ENCODE assay signal across 8 mouse cellular contexts in the genomic region with DNA sequence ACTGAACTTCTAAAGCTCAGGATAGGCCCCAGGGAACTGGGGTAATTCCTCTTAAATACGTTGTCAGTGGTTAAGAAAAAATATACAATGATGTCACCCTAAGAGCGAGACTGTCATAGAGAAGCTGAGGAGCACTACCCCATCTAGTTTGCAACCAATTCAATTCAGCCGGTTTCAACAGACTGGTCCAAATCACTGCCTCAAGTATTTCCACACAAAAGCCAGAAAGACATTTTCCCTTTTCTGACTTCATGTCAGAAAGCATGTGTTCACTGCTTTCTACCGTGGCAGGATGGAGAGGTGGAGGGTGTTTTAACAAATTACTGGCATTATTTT. TPM values are rescaled to one million over a fixed set of nuclear protein-coding genes. Genes with fewer than 3 reads are reported as not detected.
DNase-seq lines count a peak whose midpoint lies in the region; ATAC-seq and TF ChIP-seq lines count a peak whose summit lies in the region.

No protein-coding gene starts in this region.

- no peak for DNase-seq in kidney, adult 9 months
- peak; percentile 51 for DNase-seq in brain, adult 2 months (ENCODE audit: low read depth, low spot score)
- peak; percentile 53 for DNase-seq in hindbrain, postnatal 0 days (ENCODE audit: low spot score)
- DNase-seq in right cerebral cortex, postnatal 36 days (ENCODE audit: low spot score in 2 of 2): no peak
- no peak for DNase-seq in cerebellum, adult 18-20 months

- no peak for ATAC-seq in kidney, embryonic 14.5 days (ENCODE audit: low FRiP score, low TSS enrichment)
- peak; percentile 41; the same call in 1 of the 2 replicates for ATAC-seq in hindbrain, postnatal 0 days
- ATAC-seq in midbrain, embryonic 16.5 days: peak; percentile 15; the same call in 1 of the 2 replicates
- no peak for ATAC-seq in monocyte, adult 5-6 weeks (replicated peaks; ENCODE audit: insufficient number of reproducible peaks, low FRiP score, low TSS enrichment, poor library complexity, severe bottlenecking)

- H3K9ac ChIP-seq in kidney, embryonic 14.5 days (ENCODE audit: low read depth, low read length): peak overlapping the region; percentile 98
- peak overlapping the region; percentile 93 for H3K9ac ChIP-seq in hindbrain, postnatal 0 days (replicated peaks; ENCODE audit: low read length)
- peak overlapping the region; percentile 96 for H3K9ac ChIP-seq in midbrain, embryonic 16.5 days (ENCODE audit: low read depth, low read length)

- H3K4me2 ChIP-seq in kidney, embryonic 14.5 days (replicated peaks; ENCODE audit: low read depth, low read length): peak overlapping the region; percentile 57
- peak overlapping the region; percentile 70 for H3K4me2 ChIP-seq in hindbrain, postnatal 0 days (ENCODE audit: low read depth, low read length)
- peak overlapping the region; percentile 88 for H3K4me2 ChIP-seq in midbrain, embryonic 16.5 days (ENCODE audit: low read length)

- 10% methylated on average over 4 of the region's 4 CpGs for WGBS in kidney, embryonic 14.5 days
- 5% methylated on average over 4 of the region's 4 CpGs for WGBS in hindbrain, postnatal 0 days
- WGBS in midbrain, embryonic 16.5 days: 0% methylated on average over 4 of the region's 4 CpGs

- H3K36me3 ChIP-seq in kidney, embryonic 14.5 days (ENCODE audit: control insufficient read depth, insufficient read depth, low read length): no peaks in the 10 kb centered on the region
- H3K36me3 ChIP-seq in hindbrain, postnatal 0 days (ENCODE audit: insufficient read depth, low read length): no peaks in the 10 kb centered on the region
- H3K36me3 ChIP-seq in midbrain, embryonic 16.5 days (ENCODE audit: control insufficient read depth, insufficient read depth, low read length): no peaks in the 10 kb centered on the region

- H3K4me3 ChIP-seq in kidney, embryonic 14.5 days (ENCODE audit: low read length): peak overlapping the region; percentile 79
- H3K4me3 ChIP-seq in hindbrain, postnatal 0 days (ENCODE audit: low read length): peak overlapping the region; percentile 59
- peak overlapping the region; percentile 80 for H3K4me3 ChIP-seq in midbrain, embryonic 16.5 days (ENCODE audit: low read depth, low read length)

- peak overlapping the region; percentile 86; the same call in 1 of the 2 replicates for H3K27ac ChIP-seq in kidney, embryonic 14.5 days (ENCODE audit: low read depth, low read length)
- peak overlapping the region; percentile 97 for H3K27ac ChIP-seq in hindbrain, postnatal 0 days
- H3K27ac ChIP-seq in midbrain, embryonic 16.5 days (ENCODE audit: low read length): peak overlapping the region; percentile 97

- no peak for TF ChIP-seq CTCF in hindbrain, postnatal 0 days (IDR thresholded peaks at IDR 0.05; ENCODE audit: low read depth)

- H3K27me3 ChIP-seq in kidney, embryonic 14.5 days (ENCODE audit: control insufficient read depth, insufficient read depth, low read length): 0 out of 2 replicates have a peak, but pooled peaks cover 4% of the 10 kb centered on the region
- no peaks in the 10 kb centered on the region for H3K27me3 ChIP-seq in hindbrain, postnatal 0 days (ENCODE audit: insufficient read depth, low read length)
- H3K27me3 ChIP-seq in midbrain, embryonic 16.5 days (ENCODE audit: control insufficient read depth, insufficient read depth, low read depth, low read length): no peaks in the 10 kb centered on the region

- no peaks in the 10 kb centered on the region for H3K9me3 ChIP-seq in kidney, embryonic 14.5 days (ENCODE audit: control insufficient read depth, low read length)
- H3K9me3 ChIP-seq in hindbrain, postnatal 0 days (ENCODE audit: low read length): no peaks in the 10 kb centered on the region
- no peaks in the 10 kb centered on the region for H3K9me3 ChIP-seq in midbrain, embryonic 16.5 days (replicated peaks; ENCODE audit: control insufficient read depth, low read length, poor library complexity, severe bottlenecking)

- peaks cover 11% of the 10 kb centered on the region; the same call in 1 of the 2 replicates for H3K4me1 ChIP-seq in kidney, embryonic 14.5 days (ENCODE audit: control insufficient read depth, insufficient read depth, low read length)
- 0 out of 2 replicates have a peak, but pooled peaks cover 9% of the 10 kb centered on the region for H3K4me1 ChIP-seq in hindbrain, postnatal 0 days (ENCODE audit: insufficient read depth, low read length)
- peaks cover 26% of the 10 kb centered on the region for H3K4me1 ChIP-seq in midbrain, embryonic 16.5 days (ENCODE audit: control insufficient read depth, insufficient read depth, low read length)

RNA-seq across cellular contexts. Expression of a gene that starts 1.2 kb away (rescaled TPM):
- 118 and 142 TPM in 2 replicates for polyA plus RNA-seq in kidney, embryonic 14.5 days (2014; fragmentation: Nextera tagmentation; extraction: Ambion mirVana)
- total RNA-seq in hindbrain, postnatal 0 days (2014; rRNA removed): 52.7 and 54.4 TPM in 2 replicates
- 153 and 161 TPM in 2 replicates for polyA plus RNA-seq in hindbrain, postnatal 0 days (2015; fragmentation: Nextera tagmentation; extraction: Ambion mirVana)
- 201 and 221 TPM in 2 replicates for polyA plus RNA-seq in midbrain, embryonic 16.5 days (2015; fragmentation: Nextera tagmentation; extraction: Ambion mirVana)
- total RNA-seq in monocyte, adult 5-6 weeks (2017): 16.6 to 38.3 TPM (median 31.8 TPM) in 3 replicates

RNA-seq across cellular contexts. Expression of a gene that starts 14.2 kb away (rescaled TPM):
- polyA plus RNA-seq in kidney, embryonic 14.5 days (2014; fragmentation: Nextera tagmentation; extraction: Ambion mirVana): not detected in 2 replicates
- total RNA-seq in hindbrain, postnatal 0 days (2014; rRNA removed): 10.2 and 10.9 TPM in 2 replicates
- polyA plus RNA-seq in hindbrain, postnatal 0 days (2015; fragmentation: Nextera tagmentation; extraction: Ambion mirVana): 37.6 and 39.4 TPM in 2 replicates
- polyA plus RNA-seq in midbrain, embryonic 16.5 days (2015; fragmentation: Nextera tagmentation; extraction: Ambion mirVana): 21.1 and 28.8 TPM in 2 replicates
- not detected in 3 replicates for total RNA-seq in monocyte, adult 5-6 weeks (2017)

RNA-seq across cellular contexts. Expression of a gene that starts 30.0 kb away (rescaled TPM):
- polyA plus RNA-seq in kidney, embryonic 14.5 days (2014; fragmentation: Nextera tagmentation; extraction: Ambion mirVana): 8.0 and 21.4 TPM in 2 replicates
- 0.29 TPM in 1 of 2 replicates, not detected in the other for total RNA-seq in hindbrain, postnatal 0 days (2014; rRNA removed)
- polyA plus RNA-seq in hindbrain, postnatal 0 days (2015; fragmentation: Nextera tagmentation; extraction: Ambion mirVana): 0.10 and 0.11 TPM in 2 replicates
- 0.04 and 0.09 TPM in 2 replicates for polyA plus RNA-seq in midbrain, embryonic 16.5 days (2015; fragmentation: Nextera tagmentation; extraction: Ambion mirVana)
- not detected in 3 replicates for total RNA-seq in monocyte, adult 5-6 weeks (2017)

RNA-seq across cellular contexts. Expression of a gene that starts 54.3 kb away (rescaled TPM):
- 3.9 and 7.4 TPM in 2 replicates for polyA plus RNA-seq in kidney, embryonic 14.5 days (2014; fragmentation: Nextera tagmentation; extraction: Ambion mirVana)
- 1.4 and 2.5 TPM in 2 replicates for total RNA-seq in hindbrain, postnatal 0 days (2014; rRNA removed)
- 6.6 and 6.7 TPM in 2 replicates for polyA plus RNA-seq in hindbrain, postnatal 0 days (2015; fragmentation: Nextera tagmentation; extraction: Ambion mirVana)
- 4.2 and 4.5 TPM in 2 replicates for polyA plus RNA-seq in midbrain, embryonic 16.5 days (2015; fragmentation: Nextera tagmentation; extraction: Ambion mirVana)
- total RNA-seq in monocyte, adult 5-6 weeks (2017): 0.49 to 0.86 TPM in 2 of 3 replicates, not detected in the other

Comparison
In these comparisons a context has a peak if more than half of its experiments do, and no peak if none do; other contexts are left out.
1. ATAC-seq: peak in hindbrain, postnatal 0 days (single experiment) and midbrain, embryonic 16.5 days (single experiment); none in kidney, embryonic 14.5 days (single experiment) and monocyte, adult 5-6 weeks (single experiment).
2. DNase-seq: peak in brain, adult 2 months (single experiment) and hindbrain, postnatal 0 days (single experiment); none in kidney, adult 9 months (single experiment), right cerebral cortex, postnatal 36 days (0 of 2) and cerebellum, adult 18-20 months (0 of 2).
3. RNA of a gene that starts 14.2 kb away (polyA plus RNA-seq): 37.6 to 39.4 TPM in hindbrain, postnatal 0 days and 21.1 to 28.8 TPM in midbrain, embryonic 16.5 days; not detected in kidney, embryonic 14.5 days; every median in the first group is over 10 times any median in the second.
4. Peak in every context shown above with its lines, with median percentiles within 50 percentile points of each other: H3K27ac ChIP-seq, H3K4me2 ChIP-seq, H3K4me3 ChIP-seq and H3K9ac ChIP-seq.